Mouse (Mus musculus) liver, postnatal 0 days (tissue): ENCODE measurements at regions not wholly inside any gene's neighbourhood (a gene's known extent, or its start where the extent isn't known, plus 50 kb on each side); places are given as distances from the start of the nearest gene placed in this dataset.

Source experiments
- CTCF ChIP-seq: sonication (generic); IDR thresholded peaks from 2 replicates; pipeline ENCODE4 v1.5.1; 2016; ENCODE audit warnings: antibody characterized with exemption, low read depth
- EP300 ChIP-seq: IDR thresholded peaks from 2 replicates; pipeline ENCODE4 v1.6.1; 2016; ENCODE audit warnings: antibody characterized with exemption, low read depth, mild to moderate bottlenecking

DNA sequence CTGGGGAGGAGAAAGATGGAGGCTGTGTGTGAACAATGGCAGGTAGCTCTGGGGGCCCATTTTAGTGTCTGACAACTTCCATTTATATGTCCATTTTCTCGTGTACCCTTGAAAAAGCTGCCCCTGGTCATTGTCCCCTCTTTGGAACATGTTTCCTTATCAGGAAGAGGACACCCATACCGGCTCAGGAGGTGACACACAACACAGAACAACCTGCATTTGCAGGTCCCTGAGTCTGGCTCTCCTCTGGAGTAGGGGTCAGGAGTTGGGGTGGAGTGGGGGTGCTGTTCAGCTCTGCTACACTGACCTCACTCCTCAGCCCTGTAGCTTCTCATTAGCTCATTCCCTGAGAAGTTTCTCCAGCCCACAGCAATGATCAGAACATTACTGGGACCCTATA, 61.7 kb upstream of the Stx16 start:
- no peak for TF ChIP-seq CTCF
- no peak for TF ChIP-seq EP300
